Mouse (Mus musculus): ENCODE results near the gene 1810055G02Rik. TPM values are rescaled to one million over a fixed set of nuclear protein-coding genes. Genes with fewer than 3 reads are reported as not detected.

1810055G02Rik gene
- total and polyA plus RNA-seq, 3 experiments, result 22.4 to 32.3 TPM; not detected in 1

- Histone ChIP-seq H3K27me3 (ENCODE audit: control insufficient read depth in 1 of 2, insufficient read depth in 2 of 2, low read length in 2 of 2) (no peaks in the 10 kb centered on the region), H3K36me3 (ENCODE audit: control insufficient read depth in 1 of 2, insufficient read depth in 2 of 2, low read length in 2 of 2) (no peaks in the 10 kb centered on the region), H3K79me2 (ENCODE audit: control insufficient read depth, insufficient read depth, low read length, poor library complexity) (no peaks in the 10 kb centered on the region), H3K9ac (ENCODE audit: control insufficient read depth, low read depth, low read length, poor library complexity, severe bottlenecking) (no peak overlapping the region), H3K4me1 (ENCODE audit: control insufficient read depth in 1 of 2, insufficient read depth in 2 of 2, low read length in 2 of 2) (no peaks in the 10 kb centered on the region), H3K4me3 (ENCODE audit: control insufficient read depth in 1 of 2, insufficient read depth in 1 of 2, low read depth in 2 of 2, low read length in 2 of 2) (no peak overlapping the region), H3K27ac (ENCODE audit: control insufficient read depth, low read depth, low read length) (no peak overlapping the region), H3K9me3 (replicated peaks; ENCODE audit: insufficient read depth, low read length) (no peaks in the 10 kb centered on the region)
- TF ChIP-seq NELFE (IDR thresholded peaks at IDR 0.05; ENCODE audit: low read depth, low read length) (no peak), MAX (IDR thresholded peaks at IDR 0.05; ENCODE audit: low read length) (no peak), ZNF384 (IDR thresholded peaks at IDR 0.05; ENCODE audit: low read depth, low read length) (peak; percentile 72; the same call in 1 of the 2 replicates), RAD21 (IDR thresholded peaks at IDR 0.05; ENCODE audit: low read depth, low read length) (peak; percentile 22), MXI1 (IDR thresholded peaks at IDR 0.05; ENCODE audit: low read depth, low read length) (no peak), JUND (IDR thresholded peaks at IDR 0.05; ENCODE audit: low read depth, low read length) (no peak), CHD1 (IDR thresholded peaks at IDR 0.05; ENCODE audit: low read depth, low read length) (no peak), MEF2A (IDR thresholded peaks at IDR 0.05; ENCODE audit: extremely low read depth, insufficient replicate concordance, low read depth, low read length, poor library complexity, severe bottlenecking) (no peak), ZMIZ1 (IDR thresholded peaks at IDR 0.05; ENCODE audit: low read depth, low read length) (no peak), MYC (IDR thresholded peaks at IDR 0.05; ENCODE audit: low read depth, low read length) (no peak), MAZ (IDR thresholded peaks at IDR 0.05; ENCODE audit: low read depth, low read length) (no peak), CHD2 (IDR thresholded peaks at IDR 0.05; ENCODE audit: low read length) (no peak), MAFK (IDR thresholded peaks at IDR 0.05; ENCODE audit: borderline replicate concordance, low read depth, low read length) (no peak), GATA1 (IDR thresholded peaks at IDR 0.05; ENCODE audit: low read depth, low read length) (no peak), UBTF (IDR thresholded peaks at IDR 0.05; ENCODE audit: borderline replicate concordance, insufficient read depth, low read depth, low read length) (no peak), MYB (IDR thresholded peaks at IDR 0.05; ENCODE audit: low read depth, low read length) (no peak), POLR2A (IDR thresholded peaks at IDR 0.05; ENCODE audit: control insufficient read depth in 1 of 2, insufficient read depth in 1 of 2, low read depth in 1 of 2, low read length in 2 of 2, poor library complexity in 1 of 2) (no peak), POLR2AphosphoS5 (IDR thresholded peaks at IDR 0.05; ENCODE audit: borderline replicate concordance, low read depth, low read length) (no peak), E2F4 (IDR thresholded peaks at IDR 0.05; ENCODE audit: borderline replicate concordance, low read depth, low read length) (no peak), USF1 (IDR thresholded peaks at IDR 0.05; ENCODE audit: low read depth, low read length) (no peak), ZKSCAN1 (IDR thresholded peaks at IDR 0.05; ENCODE audit: low read depth, low read length) (no peak), CTCF (IDR thresholded peaks at IDR 0.05 in 2 of 3, conservative IDR thresholded peaks at IDR 0.05 in 1 of 3; ENCODE audit: control insufficient read depth in 1 of 3, insufficient read depth in 1 of 3, low read depth in 2 of 3, low read length in 3 of 3, poor library complexity in 1 of 3, severe bottlenecking in 1 of 3) (peak in 2 of 3 experiments; percentile 18 to 48; a peak in 3 of 6 replicates), SMC3 (IDR thresholded peaks at IDR 0.05; ENCODE audit: low read depth, low read length) (peak; percentile 47)
- peak; percentile 49 for DNase-seq (ENCODE audit: low read depth, low spot score)
Observed at GRCm38 (mm10) chr19:3728901-3729300, 20.8 kb downstream of the 1810055G02Rik start.
